Mouse (Mus musculus) midbrain, embryonic 11.5 days (tissue): ENCODE data around the gene Rtn2. TPM values are rescaled to one million over a fixed set of nuclear protein-coding genes. Genes with fewer than 3 reads are reported as not detected.

Source experiments
- ATAC-seq: fragments of 200-750 bp; cut with Nextera tagmentation; 2 replicates; pipeline ENCODE4 v1.8.0; 2017; ENCODE audit warnings: moderate TSS enrichment, moderate library complexity; ENCODE audit not compliant: low FRiP score
- DNase-seq: peaks from one replicate; pipeline ENCODE4 v3.0.0; 2015; ENCODE audit warnings: low spot score; ENCODE audit errors: missing footprints
- H3K27ac ChIP-seq: fragments of 300-500 bp; sonication (generic); 2 replicates; pipeline ENCODE4 v1.5.1; 2014; ENCODE audit warnings: low read depth, low read length
- H3K27me3 ChIP-seq: fragments of 300-500 bp; sonication (generic); 2 replicates; pipeline ENCODE4 v1.6.1; 2014; ENCODE audit warnings: mild to moderate bottlenecking, low read length, moderate library complexity, mixed read lengths; ENCODE audit not compliant: control insufficient read depth, insufficient read depth
- H3K36me3 ChIP-seq: fragments of 300-500 bp; sonication (generic); 2 replicates; pipeline ENCODE4 v1.6.1; 2014; ENCODE audit warnings: mild to moderate bottlenecking, low read length, moderate library complexity, mixed read lengths; ENCODE audit not compliant: control insufficient read depth, insufficient read depth
- H3K4me1 ChIP-seq: fragments of 300-500 bp; sonication (generic); 2 replicates; pipeline ENCODE4 v1.6.1; 2014; ENCODE audit warnings: low read length; ENCODE audit not compliant: control insufficient read depth, insufficient read depth
- H3K4me2 ChIP-seq: fragments of 300-500 bp; sonication (generic); 2 replicates; pipeline ENCODE4 v1.6.1; 2014; ENCODE audit warnings: mild to moderate bottlenecking, moderate library complexity
- H3K4me3 ChIP-seq: fragments of 300-500 bp; sonication (generic); 2 replicates; pipeline ENCODE4 v1.5.1; 2014; ENCODE audit warnings: low read depth, low read length
- H3K9ac ChIP-seq: fragments of 300-500 bp; sonication (generic); 2 replicates; pipeline ENCODE4 v1.6.1; 2014; ENCODE audit warnings: low read length
- H3K9me3 ChIP-seq: fragments of 300-500 bp; sonication (generic); 2 replicates; pipeline ENCODE4 v1.6.1; 2016; ENCODE audit warnings: low read length; ENCODE audit not compliant: control insufficient read depth
- WGBS: fragments of 180-500 bp; shearing (Covaris S2); extraction: QIAGEN DNeasy Blood & Tissue Kit; methylation state at CpG from one replicate; pipeline ENCODE4 v1.1.7; 2014; 5-methylcytosine and 5-hydroxymethylcytosine counted together
- polyA plus RNA-seq: library from polyadenylated mRNA; unstranded; fragments of >200 nt; fragmentation: Nextera tagmentation; extraction: Ambion mirVana; gene quantifications from 2 replicates; pipeline ENCODE4 v1.2.1, GENCODE M21; 2014

The Rtn2 gene
- polyA plus RNA-seq, 1 experiment from 2014 or later = 53.2 TPM

GRCm38 (mm10) chr7:19327128-19327527 lies 44.7 kb downstream of the Rtn2 start:
- DNase-seq = peak; percentile 98
- H3K9me3 ChIP-seq = no peaks in the 10 kb centered on the region
- WGBS = under 1% methylated on average over 22 of the region's 22 CpGs
- peaks cover 10% of the 10 kb centered on the region; the same call in 1 of the 2 replicates for H3K4me1 ChIP-seq
- peak overlapping the region; percentile 48; the same call in 1 of the 2 replicates for H3K9ac ChIP-seq
- H3K27ac ChIP-seq = peak overlapping the region; percentile 1; the same call in 1 of the 2 replicates
- no peaks in the 10 kb centered on the region for H3K27me3 ChIP-seq
- peak overlapping the region; percentile 26 for H3K4me3 ChIP-seq
- H3K4me2 ChIP-seq = peak overlapping the region; percentile 53
- H3K36me3 ChIP-seq = no peaks in the 10 kb centered on the region
- peak; percentile 72 for ATAC-seq

GRCm38 (mm10) chr7:19327782-19328181 lies 45.4 kb downstream of the Rtn2 start:
- Histone ChIP-seq H3K4me2 (no peak overlapping the region), H3K36me3 (no peaks in the 10 kb centered on the region), H3K4me1 (peaks cover 10% of the 10 kb centered on the region; the same call in 1 of the 2 replicates), H3K27me3 (no peaks in the 10 kb centered on the region), H3K9me3 (no peaks in the 10 kb centered on the region), H3K9ac (no peak overlapping the region), H3K27ac (no peak overlapping the region), H3K4me3 (no peak overlapping the region)
- WGBS = 77% methylated on average over 5 of the region's 5 CpGs
- ATAC-seq (no peak), DNase-seq (no peak)

DNA sequence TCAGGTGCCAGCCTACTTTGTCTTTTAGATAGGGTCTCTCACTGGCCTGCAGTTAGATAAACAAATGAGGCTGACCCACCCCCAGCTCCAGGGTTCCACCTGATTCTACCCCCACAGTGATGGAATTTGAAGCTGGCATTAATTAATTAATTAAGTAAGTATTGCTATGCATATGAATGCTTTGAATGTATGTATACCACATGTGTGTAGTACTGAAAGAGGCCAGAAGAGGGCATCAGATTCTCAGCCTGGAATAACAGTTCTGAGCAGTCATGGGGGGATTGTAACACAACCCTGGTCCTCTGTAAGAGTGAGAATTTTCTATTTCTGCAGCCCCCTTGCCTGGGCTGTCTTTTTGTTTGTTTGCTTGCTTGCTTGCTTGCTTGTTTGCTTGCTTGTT lies 46.0 kb downstream of the Rtn2 start:
- Histone ChIP-seq H3K4me3 (no peak overlapping the region), H3K36me3 (no peaks in the 10 kb centered on the region), H3K9me3 (no peaks in the 10 kb centered on the region), H3K4me2 (no peak overlapping the region), H3K27me3 (no peaks in the 10 kb centered on the region), H3K9ac (no peak overlapping the region), H3K27ac (no peak overlapping the region), H3K4me1 (peaks cover 12% of the 10 kb centered on the region; the same call in 1 of the 2 replicates)
- no peak for ATAC-seq
- DNase-seq = no peak

DNA sequence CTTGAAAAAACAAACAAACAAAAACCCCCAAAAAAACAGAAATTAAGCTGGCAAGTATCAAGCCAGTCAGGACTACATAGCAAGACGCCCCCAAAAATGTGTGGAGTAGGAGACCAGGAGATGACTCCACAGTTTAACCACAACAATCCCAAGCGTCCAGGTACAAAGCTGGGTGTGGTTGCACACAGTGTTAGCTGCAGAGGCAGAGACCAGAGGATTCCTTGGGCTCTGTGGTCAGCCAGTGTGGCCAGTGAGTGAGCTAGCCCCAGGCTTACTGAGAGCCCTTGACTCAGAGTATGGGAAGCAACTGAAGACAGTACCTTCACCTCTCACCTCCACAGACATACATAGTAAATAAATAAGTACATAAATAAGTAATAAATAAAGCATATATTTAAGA lies 49.5 kb downstream of the Rtn2 start:
- Histone ChIP-seq H3K4me1 (peaks cover 6% of the 10 kb centered on the region; the same call in 1 of the 2 replicates), H3K4me2 (no peak overlapping the region), H3K36me3 (no peaks in the 10 kb centered on the region), H3K9me3 (no peaks in the 10 kb centered on the region), H3K4me3 (no peak overlapping the region), H3K27ac (no peak overlapping the region), H3K27me3 (no peaks in the 10 kb centered on the region), H3K9ac (no peak overlapping the region)
- WGBS = 65% methylated on average over 2 of the region's 2 CpGs
- ATAC-seq (no peak), DNase-seq (no peak)

DNA sequence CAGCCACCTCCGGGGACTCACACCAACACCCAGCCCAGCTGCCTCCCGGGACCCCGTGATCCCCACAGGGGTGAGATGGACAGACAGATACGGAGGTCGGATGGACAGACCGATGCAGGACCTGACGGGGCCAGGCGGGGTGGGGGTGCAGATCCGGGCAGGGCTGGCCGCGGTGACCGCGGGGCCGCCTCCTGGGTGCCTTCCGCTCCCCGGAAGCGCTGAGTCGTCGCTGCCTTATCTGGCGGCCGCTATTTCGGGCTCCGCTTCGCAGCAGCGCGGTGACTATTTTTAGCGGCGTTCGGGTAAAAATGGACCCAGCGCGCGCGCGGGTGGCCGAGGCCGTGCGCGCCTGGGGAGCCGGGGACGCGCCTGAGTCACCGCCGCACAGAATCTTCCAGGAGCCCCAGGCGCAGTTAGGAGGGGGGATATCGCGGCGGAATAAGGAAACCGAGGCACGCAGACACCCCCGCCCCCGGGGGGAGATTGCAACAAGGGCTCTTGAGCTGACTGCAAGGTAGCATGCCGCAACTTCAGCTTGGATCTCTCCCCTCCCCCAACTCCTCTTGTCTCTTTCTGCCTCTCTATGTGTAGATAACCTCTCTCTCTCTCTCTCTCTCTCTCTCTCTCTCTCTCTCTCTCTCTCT lies 50.4 kb downstream of the Rtn2 start:
- Histone ChIP-seq H3K27me3 (no peaks in the 10 kb centered on the region), H3K27ac (no peak overlapping the region; the same call in 1 of the 2 replicates), H3K4me2 (peak overlapping the region; percentile 87), H3K9me3 (no peaks in the 10 kb centered on the region), H3K4me3 (peak overlapping the region; percentile 60), H3K4me1 (peaks cover 4% of the 10 kb centered on the region; the same call in 1 of the 2 replicates), H3K36me3 (no peaks in the 10 kb centered on the region), H3K9ac (peak overlapping the region; percentile 83)
- under 1% methylated on average over 52 of the region's 52 CpGs for WGBS
- DNase-seq (peak; percentile 96), ATAC-seq (peak; percentile 62)

DNA sequence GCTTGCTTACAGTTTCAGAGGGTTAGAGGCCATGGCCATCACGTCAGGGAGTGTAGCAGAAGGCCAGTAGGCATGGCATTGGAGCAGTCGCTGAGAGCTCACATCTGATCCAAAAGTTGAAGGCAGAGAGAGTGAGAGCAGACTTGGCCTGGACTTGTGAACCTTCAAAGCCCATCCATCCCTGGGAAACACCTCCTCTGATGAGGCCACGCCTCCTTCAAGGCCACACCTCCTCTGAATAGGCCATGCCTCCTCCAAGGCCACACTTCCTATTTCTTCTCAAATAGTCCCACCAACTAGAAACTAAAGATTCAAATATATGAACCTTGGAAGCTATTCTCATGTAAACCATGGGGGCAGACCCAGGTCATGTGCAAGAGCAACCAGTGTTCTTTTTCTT lies 53.2 kb downstream of the Rtn2 start:
- Histone ChIP-seq H3K36me3 (no peaks in the 10 kb centered on the region), H3K27ac (no peak overlapping the region), H3K27me3 (no peaks in the 10 kb centered on the region), H3K9ac (no peak overlapping the region), H3K4me1 (peaks cover 4% of the 10 kb centered on the region; the same call in 1 of the 2 replicates), H3K4me3 (no peak overlapping the region), H3K9me3 (no peaks in the 10 kb centered on the region), H3K4me2 (no peak overlapping the region)
- DNase-seq = no peak
- no peak for ATAC-seq
- 38% methylated on average over 3 of the region's 3 CpGs for whole genome bisulfite sequencing

- no peak for ATAC-seq
Observed at GRCm38 (mm10) chr7:19337122-19337521, 54.7 kb downstream of the Rtn2 start.

DNA sequence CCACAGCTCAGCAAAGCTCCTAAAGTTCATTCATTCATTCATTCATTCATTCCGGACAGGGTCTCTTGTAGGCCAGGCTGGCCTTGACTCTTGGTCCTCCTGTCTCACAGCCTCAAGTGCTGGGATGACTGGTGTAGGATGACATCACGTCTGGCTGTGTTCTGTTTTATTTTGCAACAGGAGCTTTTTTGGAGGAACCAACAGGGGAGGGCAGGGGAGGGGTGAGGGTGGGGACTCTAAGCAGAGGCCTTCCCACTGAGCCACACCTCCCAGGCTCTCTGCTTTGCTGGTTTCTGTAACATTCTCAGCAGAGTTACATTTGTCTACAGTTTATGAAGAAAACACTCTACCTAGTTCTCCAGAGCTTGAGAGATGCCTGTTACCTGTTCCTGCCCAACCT lies 55.6 kb downstream of the Rtn2 start:
- WGBS = 57% methylated on average over 2 of the region's 2 CpGs
- no peaks in the 10 kb centered on the region for H3K9me3 ChIP-seq
- H3K27me3 ChIP-seq = peaks cover 4% of the 10 kb centered on the region; the same call in 1 of the 2 replicates
- ATAC-seq (no peak), DNase-seq (no peak)
- peaks cover 11% of the 10 kb centered on the region for H3K4me1 ChIP-seq
- H3K36me3 ChIP-seq = no peaks in the 10 kb centered on the region
- H3K4me3 ChIP-seq = no peak overlapping the region
- no peak overlapping the region for H3K4me2 ChIP-seq
- H3K9ac ChIP-seq = no peak overlapping the region
- no peak overlapping the region for H3K27ac ChIP-seq

More at GRCm38 (mm10) chr7:19337122-19337521, 54.7 kb downstream of the Rtn2 start:
- H3K36me3 ChIP-seq = no peaks in the 10 kb centered on the region
- 71% methylated on average over 10 of the region's 10 CpGs for WGBS
- H3K9me3 ChIP-seq = no peaks in the 10 kb centered on the region
- no peak overlapping the region for H3K4me2 ChIP-seq
- peaks cover 3% of the 10 kb centered on the region; the same call in 1 of the 2 replicates for H3K27me3 ChIP-seq
- H3K4me3 ChIP-seq = no peak overlapping the region
- no peak overlapping the region for H3K27ac ChIP-seq
- H3K9ac ChIP-seq = no peak overlapping the region
- peaks cover 10% of the 10 kb centered on the region for H3K4me1 ChIP-seq
- no peak for DNase-seq

DNA sequence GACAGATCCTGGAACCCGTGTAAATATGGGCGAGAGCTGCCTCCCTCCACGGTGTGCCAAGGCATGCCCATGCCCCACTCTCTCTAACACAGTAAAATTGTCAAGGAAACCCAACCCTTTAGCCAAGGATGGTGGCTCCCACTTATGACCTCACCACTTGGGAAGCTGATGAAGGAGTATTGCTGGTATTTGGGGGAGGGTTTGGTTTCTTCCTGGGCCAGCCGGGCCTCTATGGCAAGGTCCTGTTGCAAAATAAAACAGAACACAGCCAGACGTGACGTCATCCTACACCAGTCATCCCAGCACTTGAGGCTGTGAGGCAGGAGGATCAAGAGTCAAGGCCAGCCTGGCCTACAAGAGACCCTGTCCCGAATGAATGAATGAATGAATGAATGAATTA lies 56.2 kb downstream of the Rtn2 start:
- H3K27me3 ChIP-seq = peaks cover 4% of the 10 kb centered on the region; the same call in 1 of the 2 replicates
- ATAC-seq = no peak
- H3K36me3 ChIP-seq = no peaks in the 10 kb centered on the region
- H3K27ac ChIP-seq = no peak overlapping the region
- H3K9me3 ChIP-seq = no peaks in the 10 kb centered on the region
- H3K4me1 ChIP-seq = peaks cover 7% of the 10 kb centered on the region
- 83% methylated on average over 7 of the region's 7 CpGs for WGBS
- no peak overlapping the region for H3K4me2 ChIP-seq
- no peak overlapping the region for H3K4me3 ChIP-seq
- no peak overlapping the region for H3K9ac ChIP-seq
- DNase-seq = no peak
